Mouse (Mus musculus) limb, embryonic 11.5 days (tissue): Measurements from ENCODE around the gene Morn5. TPM values are rescaled to one million over a fixed set of nuclear protein-coding genes. Genes with fewer than 3 reads are reported as not detected.

Experiments used
- ATAC-seq: fragments of 200-750 bp; cut with Nextera tagmentation; 2 replicates; pipeline ENCODE4 v1.8.0; 2017; ENCODE audit warnings: low read depth; ENCODE audit not compliant: insufficient number of reproducible peaks, low FRiP score, low TSS enrichment
- DNase-seq: peaks from one replicate; pipeline ENCODE4 v3.0.0-alpha.2; 2015; ENCODE audit warnings: low spot score
- H3K27ac ChIP-seq: fragments of 300-500 bp; sonication (generic); replicated peaks from 2 replicates; pipeline ENCODE4 v1.5.1; 2014; ENCODE audit warnings: low read depth, mild to moderate bottlenecking, low read length
- H3K27me3 ChIP-seq: fragments of 300-500 bp; sonication (generic); 2 replicates; pipeline ENCODE4 v1.6.1; 2014; ENCODE audit warnings: mild to moderate bottlenecking, low read length, mixed read lengths; ENCODE audit not compliant: control insufficient read depth, insufficient read depth
- H3K36me3 ChIP-seq: fragments of 300-500 bp; sonication (generic); 2 replicates; pipeline ENCODE4 v1.6.1; 2014; ENCODE audit warnings: mild to moderate bottlenecking, low read length, moderate library complexity, mixed read lengths; ENCODE audit not compliant: control insufficient read depth, insufficient read depth
- H3K4me1 ChIP-seq: fragments of 300-500 bp; sonication (generic); 2 replicates; pipeline ENCODE4 v1.6.1; 2014; ENCODE audit warnings: low read length, mixed read lengths; ENCODE audit not compliant: control insufficient read depth, insufficient read depth
- H3K4me2 ChIP-seq: fragments of 300-500 bp; sonication (generic); 2 replicates; pipeline ENCODE4 v1.6.1; 2014; ENCODE audit warnings: low read depth, mild to moderate bottlenecking, moderate library complexity; ENCODE audit not compliant: severe bottlenecking
- H3K4me3 ChIP-seq: fragments of 300-500 bp; sonication (generic); 2 replicates; pipeline ENCODE4 v1.5.1; 2014; ENCODE audit warnings: low read depth, low read length
- H3K9ac ChIP-seq: fragments of 300-500 bp; sonication (generic); 2 replicates; pipeline ENCODE4 v1.6.1; 2014; ENCODE audit warnings: mild to moderate bottlenecking, low read length
- H3K9me3 ChIP-seq: fragments of 300-500 bp; sonication (generic); 2 replicates; pipeline ENCODE4 v1.6.1; 2016; ENCODE audit warnings: low read length; ENCODE audit not compliant: control insufficient read depth
- WGBS: fragments of 180-500 bp; shearing (Covaris S2); extraction: QIAGEN DNeasy Blood & Tissue Kit; methylation state at CpG from one replicate; pipeline ENCODE4 v1.1.7; 2014; 5-methylcytosine and 5-hydroxymethylcytosine counted together
- polyA plus RNA-seq: library from polyadenylated mRNA; unstranded; fragments of >200 nt; fragmentation: Nextera tagmentation; extraction: Ambion mirVana; gene quantifications from 2 replicates; pipeline ENCODE4 v1.2.1, GENCODE M21; 2014

Morn5 gene
- polyA plus RNA-seq, 1 experiment from 2014 or later, result not detected

- Histone ChIP-seq H3K4me3 (peak overlapping the region; percentile 51), H3K9ac (peak overlapping the region; percentile 65; the same call in 1 of the 2 replicates), H3K36me3 (0 out of 2 replicates have a peak, but pooled peaks cover 2% of the 10 kb centered on the region), H3K9me3 (no peaks in the 10 kb centered on the region), H3K4me1 (peaks cover 5% of the 10 kb centered on the region), H3K27ac (no peak overlapping the region), H3K27me3 (no peaks in the 10 kb centered on the region), H3K4me2 (peak overlapping the region; percentile 60)
- no peak for ATAC-seq
- no peak for DNase-seq
- WGBS, result 84% methylated on average over 8 of the region's 8 CpGs
Observed at GRCm38 (mm10) chr2:36048164-36048563, 1.1 kb upstream of the Morn5 start.

- H3K4me3 ChIP-seq, result peak overlapping the region; percentile 51
- peak overlapping the region; percentile 60 for H3K4me2 ChIP-seq
- H3K36me3 ChIP-seq, result no peaks in the 10 kb centered on the region
- no peaks in the 10 kb centered on the region for H3K9me3 ChIP-seq
- H3K27me3 ChIP-seq, result no peaks in the 10 kb centered on the region
- no peak for DNase-seq
- H3K4me1 ChIP-seq, result peaks cover 5% of the 10 kb centered on the region
- 40% methylated on average over 10 of the region's 10 CpGs for WGBS
- H3K27ac ChIP-seq, result no peak overlapping the region
- H3K9ac ChIP-seq, result no peak overlapping the region
- peak; percentile 19 for ATAC-seq
Observed at GRCm38 (mm10) chr2:36049567-36049954, 303 bp downstream of the Morn5 start.

GRCm38 (mm10) chr2:36053249-36053648, 4.0 kb downstream of the Morn5 start:
- H3K9me3 ChIP-seq, result no peaks in the 10 kb centered on the region
- H3K4me1 ChIP-seq, result peaks cover 3% of the 10 kb centered on the region
- H3K27me3 ChIP-seq, result no peaks in the 10 kb centered on the region
- H3K27ac ChIP-seq, result no peak overlapping the region
- H3K4me3 ChIP-seq, result no peak overlapping the region
- DNase-seq (no peak), ATAC-seq (no peak)
- no peaks in the 10 kb centered on the region for H3K36me3 ChIP-seq
- H3K9ac ChIP-seq, result no peak overlapping the region
- H3K4me2 ChIP-seq, result no peak overlapping the region
- WGBS, result 81% methylated on average over 3 of the region's 3 CpGs

GRCm38 (mm10) chr2:36056248-36056647, 7.0 kb downstream of the Morn5 start:
- H3K4me3 ChIP-seq, result no peak overlapping the region
- H3K9ac ChIP-seq, result no peak overlapping the region; the same call in 1 of the 2 replicates
- H3K36me3 ChIP-seq, result no peaks in the 10 kb centered on the region
- H3K4me2 ChIP-seq, result no peak overlapping the region
- WGBS, result 35% methylated on average over 3 of the region's 3 CpGs
- H3K27ac ChIP-seq, result no peak overlapping the region
- H3K9me3 ChIP-seq, result no peaks in the 10 kb centered on the region
- H3K4me1 ChIP-seq, result no peaks in the 10 kb centered on the region
- ATAC-seq (no peak), DNase-seq (no peak)
- no peaks in the 10 kb centered on the region for H3K27me3 ChIP-seq

- no peaks in the 10 kb centered on the region for H3K36me3 ChIP-seq
- H3K4me3 ChIP-seq, result no peak overlapping the region
- no peaks in the 10 kb centered on the region for H3K4me1 ChIP-seq
- no peak for ATAC-seq
- 53% methylated on average over 5 of the region's 5 CpGs for WGBS
- H3K27ac ChIP-seq, result no peak overlapping the region
- H3K9me3 ChIP-seq, result no peaks in the 10 kb centered on the region
- no peak overlapping the region for H3K4me2 ChIP-seq
- no peak overlapping the region for H3K9ac ChIP-seq
- no peak for DNase-seq
- no peaks in the 10 kb centered on the region for H3K27me3 ChIP-seq
Observed at GRCm38 (mm10) chr2:36061409-36061808, 12.2 kb downstream of the Morn5 start.

- no peak for ATAC-seq
- DNase-seq, result no peak
- no peaks in the 10 kb centered on the region for H3K27me3 ChIP-seq
- no peaks in the 10 kb centered on the region for H3K36me3 ChIP-seq
- no peak overlapping the region for H3K27ac ChIP-seq
- H3K4me1 ChIP-seq, result no peaks in the 10 kb centered on the region
- H3K9me3 ChIP-seq, result no peaks in the 10 kb centered on the region
- no peak overlapping the region for H3K4me2 ChIP-seq
- no peak overlapping the region for H3K4me3 ChIP-seq
- no peak overlapping the region for H3K9ac ChIP-seq
- WGBS, result 57% methylated on average over 9 of the region's 9 CpGs
Observed at GRCm38 (mm10) chr2:36067132-36067531, 17.9 kb downstream of the Morn5 start.

GRCm38 (mm10) chr2:36071660-36072305, 22.5 kb downstream of the Morn5 start:
- Histone ChIP-seq H3K36me3 (no peaks in the 10 kb centered on the region), H3K27me3 (no peaks in the 10 kb centered on the region)
- no peak for ATAC-seq

GRCm38 (mm10) chr2:36073781-36074180, 24.5 kb downstream of the Morn5 start:
- Histone ChIP-seq H3K4me3 (no peak overlapping the region), H3K36me3 (no peaks in the 10 kb centered on the region), H3K9ac (no peak overlapping the region), H3K9me3 (no peaks in the 10 kb centered on the region), H3K4me1 (peaks cover 7% of the 10 kb centered on the region), H3K27me3 (no peaks in the 10 kb centered on the region), H3K27ac (no peak overlapping the region), H3K4me2 (no peak overlapping the region)
- WGBS, result 55% methylated on average over 3 of the region's 3 CpGs
- DNase-seq, result no peak
- ATAC-seq, result no peak

More at GRCm38 (mm10) chr2:36071660-36072305, 22.5 kb downstream of the Morn5 start:
- Histone ChIP-seq H3K9ac (no peak overlapping the region), H3K4me3 (no peak overlapping the region), H3K27ac (no peak overlapping the region), H3K4me2 (no peak overlapping the region), H3K9me3 (no peaks in the 10 kb centered on the region), H3K4me1 (no peaks in the 10 kb centered on the region)
- DNase-seq, result no peak
- 81% methylated on average over 8 of the region's 8 CpGs for WGBS

GRCm38 (mm10) chr2:36075210-36075609, 26.0 kb downstream of the Morn5 start:
- Histone ChIP-seq H3K4me3 (no peak overlapping the region), H3K9ac (no peak overlapping the region), H3K4me2 (no peak overlapping the region), H3K9me3 (no peaks in the 10 kb centered on the region), H3K4me1 (peaks cover 11% of the 10 kb centered on the region), H3K27ac (no peak overlapping the region), H3K27me3 (no peaks in the 10 kb centered on the region), H3K36me3 (no peaks in the 10 kb centered on the region)
- DNase-seq (no peak), ATAC-seq (no peak)
- 91% methylated on average over 5 of the region's 5 CpGs for WGBS
